Mouse (Mus musculus): ENCODE measurements around the gene Usp30.
A peak's percentile ranks its signal among the peaks of the same experiment; 100 is the strongest.

Usp30 gene

DNA sequence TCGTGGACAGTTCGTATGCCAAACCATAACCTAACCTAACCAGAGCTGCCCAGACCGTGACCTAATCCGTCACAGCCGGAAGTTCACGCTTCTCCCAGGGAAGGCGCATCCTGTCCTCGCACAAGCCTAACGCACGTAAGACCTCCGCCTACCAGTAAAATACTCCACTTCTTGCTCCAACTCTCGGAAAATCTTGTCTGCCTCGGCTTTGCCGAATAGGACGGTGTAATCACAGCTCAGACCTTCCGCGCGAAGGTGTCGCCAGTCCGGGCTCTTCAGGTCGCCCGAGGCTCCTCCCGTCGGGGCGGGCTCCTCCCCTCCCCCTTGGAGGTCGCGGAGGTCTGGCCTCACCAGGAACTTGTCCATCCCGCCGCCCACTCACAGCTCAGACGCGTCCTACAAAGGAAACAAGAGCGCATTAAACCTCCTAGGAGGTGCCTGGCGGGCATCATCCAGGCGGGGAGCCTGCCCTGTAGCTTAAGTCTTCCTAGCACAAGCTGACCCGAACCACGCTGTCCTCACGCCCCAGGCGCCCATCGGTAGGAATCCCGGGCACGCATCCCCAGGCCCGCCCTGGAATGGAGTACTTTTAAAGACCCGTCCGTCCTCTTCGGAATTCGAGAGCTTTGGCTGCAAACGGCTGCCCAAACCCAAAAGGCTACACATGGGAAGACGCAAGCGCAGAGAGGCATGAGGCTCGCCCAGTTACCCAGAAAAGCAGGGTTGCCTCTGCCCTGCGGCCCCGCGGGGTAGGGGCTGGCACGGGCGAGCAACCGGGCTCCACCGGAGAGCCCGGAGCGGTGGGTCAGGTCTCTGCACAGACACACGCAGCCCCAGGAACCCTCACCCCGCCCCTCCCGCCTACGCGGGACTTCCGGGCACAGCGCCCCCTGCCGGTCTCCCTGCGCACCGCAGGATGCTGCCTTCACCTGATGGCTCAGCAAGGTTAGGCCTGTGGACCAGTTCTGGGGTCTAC is 62.4 kb downstream of the Usp30 start, which contains the start of gene Alkbh2:
TSS of gene Alkbh2 (minus strand) at position 845 of the 976 bp plus-strand sequence.
- peak; percentile 87 for DNase-seq (ENCODE audit: low spot score)

GRCm38 (mm10) chr5:114129550-114130210 is 64.4 kb downstream of the Usp30 start:
- DNase-seq (ENCODE audit: low spot score): no peak

GRCm38 (mm10) chr5:114130211-114130605 is 64.9 kb downstream of the Usp30 start, which contains the start of gene Ung:
Ung (plus strand) TSS chr5:114130386.
- DNase-seq (ENCODE audit: low spot score): no peak

- peak; percentile 91 for DNase-seq (ENCODE audit: low spot score)
Measured at GRCm38 (mm10) chr5:114130698-114131520, 65.6 kb downstream of the Usp30 start.

GRCm38 (mm10) chr5:114131521-114131840 is 66.2 kb downstream of the Usp30 start:
- peak; percentile 48 for DNase-seq (ENCODE audit: low spot score)

DNA sequence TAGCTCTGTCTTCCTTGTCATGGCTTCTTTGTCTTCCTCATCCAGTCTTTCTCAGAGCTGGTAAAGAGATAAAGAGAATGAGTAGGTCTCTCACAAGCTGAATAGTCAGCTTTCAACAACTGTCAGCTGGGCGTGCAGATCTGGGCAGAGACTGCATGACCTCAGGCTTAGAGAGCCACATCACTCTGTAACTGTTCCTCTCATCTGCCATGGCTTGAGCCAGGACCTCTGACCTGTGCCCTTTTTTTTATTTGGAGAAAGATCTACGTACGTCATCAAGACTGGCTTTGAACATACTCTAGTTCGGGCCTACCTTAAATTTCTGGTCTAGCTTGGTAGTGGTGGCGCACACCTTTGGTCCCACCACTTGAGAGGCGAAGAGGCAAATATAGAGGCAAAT is 67.6 kb downstream of the Usp30 start:
- no peak for DNase-seq (ENCODE audit: low spot score)

DNA sequence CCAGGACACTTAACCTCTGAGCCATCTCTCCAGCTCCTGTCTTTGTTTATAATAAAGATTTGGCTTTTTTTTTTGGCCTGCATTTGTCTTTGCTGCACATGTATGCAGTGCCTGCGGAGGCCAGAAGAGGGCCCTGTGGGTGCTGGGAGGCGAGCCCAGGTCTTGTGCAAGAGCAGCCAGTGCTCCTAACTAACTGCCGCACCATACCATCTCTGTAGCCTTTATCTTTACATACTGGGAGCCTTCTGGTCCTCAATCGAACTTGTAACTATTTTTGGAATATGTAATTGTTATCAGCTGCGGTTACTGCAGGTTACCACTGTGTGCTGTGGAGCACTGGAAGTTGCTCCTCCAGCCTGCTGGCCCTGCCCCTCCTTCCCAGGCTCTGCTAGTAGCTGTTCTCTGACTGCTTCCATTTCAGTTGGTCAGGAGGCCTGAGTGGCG is 68.9 kb downstream of the Usp30 start:
- DNase-seq (ENCODE audit: low spot score): peak; percentile 22

- no peak for DNase-seq (ENCODE audit: low spot score)
Measured at GRCm38 (mm10) chr5:114135516-114135915, 70.3 kb downstream of the Usp30 start.

DNA sequence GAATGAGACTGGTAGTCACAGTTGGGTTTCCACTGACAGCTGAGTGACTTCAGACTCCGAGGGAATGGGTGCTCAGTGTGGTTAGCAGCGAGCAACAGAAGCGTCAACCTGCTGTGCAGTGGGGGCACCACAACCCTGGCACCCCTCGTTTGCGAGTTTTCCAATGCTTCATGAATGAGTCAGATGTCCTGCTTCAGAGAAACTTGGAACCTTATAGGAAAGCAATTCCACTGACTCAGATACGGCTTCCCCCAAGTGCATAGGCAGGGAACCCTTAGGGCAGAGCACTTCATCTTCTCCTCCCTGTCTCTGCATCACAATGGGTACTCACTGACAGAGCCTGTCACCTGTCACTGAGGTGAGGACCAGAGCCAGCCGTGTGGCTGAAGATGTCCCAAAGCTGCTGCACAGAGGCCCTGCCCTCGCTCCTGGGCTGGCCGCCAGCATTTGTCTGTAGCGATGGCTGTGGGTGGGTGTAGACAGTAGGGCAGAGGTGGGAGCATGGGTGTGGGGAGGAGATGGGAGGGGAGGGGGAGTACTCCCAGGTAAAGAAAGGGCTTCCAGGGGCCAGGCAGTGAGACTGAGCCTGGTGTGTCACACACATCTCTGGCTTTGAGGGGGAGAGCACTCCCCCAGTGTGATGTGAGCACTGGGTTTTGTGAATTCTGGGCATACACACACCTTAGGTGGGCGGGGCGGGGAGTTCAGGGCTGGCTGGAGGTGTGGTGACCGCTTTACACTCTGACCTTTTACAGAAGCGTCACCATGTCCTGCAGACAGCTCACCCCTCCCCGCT is 72.4 kb downstream of the Usp30 start:
- DNase-seq (ENCODE audit: low spot score): no peak

GRCm38 (mm10) chr5:114138277-114139164 is 73.3 kb downstream of the Usp30 start:
- DNase-seq (ENCODE audit: low spot score): no peak

GRCm38 (mm10) chr5:114139175-114139574 is 73.9 kb downstream of the Usp30 start:
- no peak for DNase-seq (ENCODE audit: low spot score)

- DNase-seq (ENCODE audit: low spot score): no peak
Measured at GRCm38 (mm10) chr5:114146028-114146888, 81.0 kb downstream of the Usp30 start, which contains the start of gene Acacb. Acacb (plus strand) TSS chr5:114146535.

GRCm38 (mm10) chr5:114147043-114147972 is 82.0 kb downstream of the Usp30 start:
- no peak for DNase-seq (ENCODE audit: low spot score)

- no peak for DNase-seq (ENCODE audit: low spot score)
Measured at GRCm38 (mm10) chr5:114152359-114153092, 87.3 kb downstream of the Usp30 start.

GRCm38 (mm10) chr5:114153490-114153889 is 88.2 kb downstream of the Usp30 start:
- DNase-seq (ENCODE audit: low spot score): no peak

- no peak for DNase-seq (ENCODE audit: low spot score)
Measured at GRCm38 (mm10) chr5:114154765-114155164, 89.5 kb downstream of the Usp30 start.

GRCm38 (mm10) chr5:114155168-114155933 is 90.1 kb downstream of the Usp30 start:
- no peak for DNase-seq (ENCODE audit: low spot score)
